ENCODE assay signal across 8 mouse cellular contexts in the genomic region with DNA sequence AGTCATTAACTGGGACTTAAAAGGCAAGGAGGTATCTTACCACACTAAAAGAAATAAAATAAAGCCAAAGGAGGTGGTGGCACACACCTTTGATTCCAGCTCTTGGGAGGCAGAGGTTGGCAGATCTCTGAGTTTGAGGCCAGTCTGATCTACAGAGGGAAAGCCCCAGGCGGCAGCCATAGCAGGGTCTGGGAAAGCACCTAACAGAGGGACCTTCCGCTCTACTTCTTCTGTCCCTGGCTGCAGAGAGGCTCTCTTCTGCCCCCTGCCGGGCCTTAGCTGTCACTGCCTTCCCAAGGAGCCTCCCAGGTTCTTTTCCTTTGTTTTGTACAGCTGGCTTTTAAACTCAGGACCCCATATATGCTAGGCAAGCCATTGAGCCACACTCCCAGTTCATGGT. TPM values are rescaled to one million over a fixed set of nuclear protein-coding genes. Genes with fewer than 3 reads are reported as not detected.
DNase-seq lines count a peak whose midpoint lies in the region; ATAC-seq and TF ChIP-seq lines count a peak whose summit lies in the region.

No protein-coding gene starts in this region.

- DNase-seq in adrenal gland, adult 2 months: peak; percentile 61
- DNase-seq in embryo, embryonic 11 days: peak; percentile 84
- DNase-seq in heart, adult 9 months (ENCODE audit: low spot score in 2 of 2): peak; percentile 56 to 66
- DNase-seq in kidney, adult 2 months: peak; percentile 62
- DNase-seq in thymus, postnatal 14 days: peak; percentile 61

- H3K4me2 ChIP-seq in liver, embryonic 12.5 days: no peak overlapping the region
- H3K4me2 ChIP-seq in neural tube, embryonic 12.5 days (replicated peaks): no peak overlapping the region

- H3K36me3 ChIP-seq in E14TG2a.4 (ENCODE audit: insufficient read depth, low read length): peaks cover 70% of the 10 kb centered on the region
- no peaks in the 10 kb centered on the region for H3K36me3 ChIP-seq in kidney, adult 2 months (ENCODE audit: control insufficient read depth, insufficient read depth, low read length)
- H3K36me3 ChIP-seq in liver, embryonic 12.5 days: no peaks in the 10 kb centered on the region
- H3K36me3 ChIP-seq in neural tube, embryonic 12.5 days: no peaks in the 10 kb centered on the region

- ATAC-seq in liver, embryonic 12.5 days: peak; percentile 52; the same call in 1 of the 2 replicates
- ATAC-seq in neural tube, embryonic 12.5 days (ENCODE audit: low FRiP score, low read depth): 0 out of 2 replicates have a peak, but pooled peaks have one; percentile 53

- WGBS in kidney, adult 2 months: 1% methylated on average over 3 of the region's 3 CpGs
- WGBS in liver, embryonic 12.5 days (ENCODE audit: insufficient replicate concordance): 1% methylated on average over 3 of the region's 3 CpGs
- 1% methylated on average over 3 of the region's 3 CpGs for WGBS in neural tube, embryonic 12.5 days

- TF ChIP-seq POLR2A in kidney, adult 2 months (IDR thresholded peaks at IDR 0.05; ENCODE audit: low read depth, low read length): no peak

- H3K9me3 ChIP-seq in E14TG2a.4 (ENCODE audit: low read length): no peaks in the 10 kb centered on the region
- peaks cover 5% of the 10 kb centered on the region; the same call in 1 of the 2 replicates for H3K9me3 ChIP-seq in liver, embryonic 12.5 days (replicated peaks)
- H3K9me3 ChIP-seq in neural tube, embryonic 12.5 days: peaks cover 5% of the 10 kb centered on the region; the same call in 1 of the 2 replicates

- no peak overlapping the region for H3K4me3 ChIP-seq in E14TG2a.4 (replicated peaks; ENCODE audit: low read length)
- no peak overlapping the region for H3K4me3 ChIP-seq in kidney, adult 2 months (ENCODE audit: insufficient read depth, low read depth, low read length)
- no peak overlapping the region for H3K4me3 ChIP-seq in liver, embryonic 12.5 days
- H3K4me3 ChIP-seq in neural tube, embryonic 12.5 days: no peak overlapping the region

- TF ChIP-seq CTCF in E14TG2a.4 (conservative IDR thresholded peaks at IDR 0.05; ENCODE audit: low read length): peak; percentile 98
- peak; percentile 91 for TF ChIP-seq CTCF in kidney, adult 2 months (conservative IDR thresholded peaks at IDR 0.05; ENCODE audit: insufficient read depth, insufficient read length, low read depth, low read length)

- H3K27ac ChIP-seq in kidney, adult 2 months (ENCODE audit: insufficient read depth, low read depth, low read length): no peak overlapping the region
- no peak overlapping the region for H3K27ac ChIP-seq in liver, embryonic 12.5 days
- H3K27ac ChIP-seq in neural tube, embryonic 12.5 days: no peak overlapping the region

- H3K9ac ChIP-seq in liver, embryonic 12.5 days: no peak overlapping the region
- H3K9ac ChIP-seq in neural tube, embryonic 12.5 days: no peak overlapping the region

- no peaks in the 10 kb centered on the region for H3K27me3 ChIP-seq in E14TG2a.4 (ENCODE audit: insufficient read depth, low read length)
- no peaks in the 10 kb centered on the region for H3K27me3 ChIP-seq in kidney, adult 2 months (replicated peaks; ENCODE audit: control insufficient read depth, insufficient read depth, low read length)
- H3K27me3 ChIP-seq in liver, embryonic 12.5 days (replicated peaks): 0 out of 2 replicates have a peak, but pooled peaks cover 8% of the 10 kb centered on the region
- H3K27me3 ChIP-seq in neural tube, embryonic 12.5 days (replicated peaks): no peaks in the 10 kb centered on the region

- H3K4me1 ChIP-seq in E14TG2a.4 (replicated peaks; ENCODE audit: low read depth, low read length): peaks cover 64% of the 10 kb centered on the region
- no peaks in the 10 kb centered on the region for H3K4me1 ChIP-seq in kidney, adult 2 months (ENCODE audit: control insufficient read depth, insufficient read depth, low read length)
- peaks cover 9% of the 10 kb centered on the region for H3K4me1 ChIP-seq in liver, embryonic 12.5 days
- peaks cover 5% of the 10 kb centered on the region; the same call in 1 of the 2 replicates for H3K4me1 ChIP-seq in neural tube, embryonic 12.5 days

RNA-seq across cellular contexts. Expression of gene Slc28a1, which starts 40.4 kb away (rescaled TPM):
- total RNA-seq in adrenal gland, adult 2 months (2021): under 1 TPM in 1 of 2 experiments, not detected in 1; 0.10 TPM
- polyA plus RNA-seq in adrenal gland, adult 2 months (2012; rRNA removed): 0.03 TPM in 1 of 2 replicates, not detected in the other
- polyA plus RNA-seq in kidney, adult 2 months (2012; rRNA removed): 18.8 and 21.9 TPM in 2 replicates
- 0.49 and 0.51 TPM in 2 replicates for polyA plus RNA-seq in liver, embryonic 12.5 days (2016; fragmentation: Nextera tagmentation; extraction: Ambion mirVana)
- not detected in 2 replicates for polyA plus RNA-seq in neural tube, embryonic 12.5 days (2016; fragmentation: Nextera tagmentation; extraction: Ambion mirVana)

RNA-seq across cellular contexts. Expression of gene Pde8a, which starts 58.4 kb away (rescaled TPM):
- 10 to 100 TPM; 33.6 to 35.9 TPM for total RNA-seq in adrenal gland, adult 2 months (2021)
- polyA plus RNA-seq in adrenal gland, adult 2 months (2012; rRNA removed): 11.8 and 14.4 TPM in 2 replicates
- polyA plus RNA-seq in kidney, adult 2 months (2012; rRNA removed): 31.6 and 31.8 TPM in 2 replicates
- 1.3 and 2.0 TPM in 2 replicates for polyA plus RNA-seq in liver, embryonic 12.5 days (2016; fragmentation: Nextera tagmentation; extraction: Ambion mirVana)
- 3.7 TPM in 2 replicates for polyA plus RNA-seq in neural tube, embryonic 12.5 days (2016; fragmentation: Nextera tagmentation; extraction: Ambion mirVana)

Comparison
In these comparisons a context has a peak if more than half of its experiments do, and no peak if none do; other contexts are left out.
1. RNA of gene Slc28a1, which starts 40.4 kb away (polyA plus RNA-seq): 18.8 to 21.9 TPM in kidney, adult 2 months; 0.49 to 0.51 TPM in liver, embryonic 12.5 days, not detected in neural tube, embryonic 12.5 days and 0.03 TPM in adrenal gland, adult 2 months; every median in the first group is over 10 times any median in the second.
2. Peak in every context shown above with its lines, with median percentiles within 50 percentile points of each other: DNase-seq.